Mouse (Mus musculus) hindbrain, embryonic 16.5 days (tissue): Measurements from ENCODE around the gene Wbp1. TPM values are rescaled to one million over a fixed set of nuclear protein-coding genes. Genes with fewer than 3 reads are reported as not detected.

Experiments used
- ATAC-seq: fragments of 200-750 bp; cut with Nextera tagmentation; 2 replicates; pipeline ENCODE4 v1.8.0; 2017; ENCODE audit warnings: moderate TSS enrichment, moderate library complexity
- H3K27ac ChIP-seq: fragments of 300-500 bp; sonication (generic); 2 replicates; pipeline ENCODE4 v1.5.1; 2014; ENCODE audit warnings: low read depth, mild to moderate bottlenecking, control low read depth, low read length, moderate library complexity
- H3K27me3 ChIP-seq: fragments of 300-500 bp; sonication (generic); replicated peaks from 2 replicates; pipeline ENCODE4 v1.6.1; 2014; ENCODE audit warnings: low read length; ENCODE audit not compliant: control insufficient read depth, insufficient read depth
- H3K36me3 ChIP-seq: fragments of 300-500 bp; sonication (generic); 2 replicates; pipeline ENCODE4 v1.6.1; 2014; ENCODE audit warnings: mild to moderate bottlenecking, low read length, moderate library complexity, mixed read lengths; ENCODE audit not compliant: control insufficient read depth, insufficient read depth
- H3K4me1 ChIP-seq: fragments of 300-500 bp; sonication (generic); 2 replicates; pipeline ENCODE4 v1.6.1; 2014; ENCODE audit warnings: low read depth, low read length; ENCODE audit not compliant: control insufficient read depth, insufficient read depth
- H3K4me2 ChIP-seq: fragments of 300-500 bp; sonication (generic); 2 replicates; pipeline ENCODE4 v1.6.1; 2014; ENCODE audit warnings: mild to moderate bottlenecking, low read length, control low read depth, moderate library complexity
- H3K4me3 ChIP-seq: fragments of 300-500 bp; sonication (generic); 2 replicates; pipeline ENCODE4 v1.5.1; 2014; ENCODE audit warnings: mild to moderate bottlenecking, low read length, control low read depth, moderate library complexity
- H3K9ac ChIP-seq: fragments of 300-500 bp; sonication (generic); 2 replicates; pipeline ENCODE4 v1.6.1; 2014; ENCODE audit warnings: low read depth, mild to moderate bottlenecking, control low read depth, low read length, moderate library complexity
- H3K9me3 ChIP-seq: fragments of 300-500 bp; sonication (generic); 2 replicates; pipeline ENCODE4 v1.6.1; 2014; ENCODE audit warnings: mild to moderate bottlenecking, low read length, moderate library complexity; ENCODE audit not compliant: control insufficient read depth
- WGBS: fragments of 180-500 bp; shearing (Covaris S2); extraction: QIAGEN DNeasy Blood & Tissue Kit; methylation state at CpG from one replicate; pipeline ENCODE4 v1.1.7; 2014; 5-methylcytosine and 5-hydroxymethylcytosine counted together
- polyA plus RNA-seq: library from polyadenylated mRNA; unstranded; fragments of >200 nt; fragmentation: Nextera tagmentation; extraction: Ambion mirVana; gene quantifications from 2 replicates; pipeline ENCODE4 v1.2.1, GENCODE M21; 2015

Wbp1 gene
- polyA plus RNA-seq, 1 experiment from 2014 or later, result 146 TPM

GRCm38 (mm10) chr6:83115682-83116372, 5.5 kb downstream of the Wbp1 start:
- Histone ChIP-seq H3K4me2 (peak overlapping the region; percentile 79), H3K9me3 (no peaks in the 10 kb centered on the region), H3K4me1 (peaks cover 34% of the 10 kb centered on the region), H3K27me3 (no peaks in the 10 kb centered on the region), H3K27ac (peak overlapping the region; percentile 87), H3K36me3 (peaks cover 12% of the 10 kb centered on the region; the same call in 1 of the 2 replicates), H3K4me3 (peak overlapping the region; percentile 95), H3K9ac (peak overlapping the region; percentile 98)
- WGBS, result under 1% methylated on average over 33 of the region's 48 CpGs
- peak; percentile 70 for ATAC-seq

- 2% methylated on average over 29 of the region's 58 CpGs for WGBS
- Histone ChIP-seq H3K4me1 (peaks cover 33% of the 10 kb centered on the region), H3K4me2 (peak within 1 kb of the TSS; percentile 79)
These were observed 6.2 kb downstream of the Wbp1 start, which contains the start of gene Mogs for GRCm38 (mm10) chr6:83115011-83115671. TSS of gene Mogs (plus strand) at chr6:83115496.

GRCm38 (mm10) chr6:83111510-83112136, 9.7 kb downstream of the Wbp1 start:
- 93% methylated on average over 4 of the region's 4 CpGs for WGBS
- no peak overlapping the region for H3K4me3 ChIP-seq
- ATAC-seq, result no peak
- no peak overlapping the region for H3K9ac ChIP-seq
- H3K27me3 ChIP-seq, result no peaks in the 10 kb centered on the region
- H3K4me2 ChIP-seq, result no peak overlapping the region
- H3K27ac ChIP-seq, result no peak overlapping the region
- H3K36me3 ChIP-seq, result no peaks in the 10 kb centered on the region
- H3K4me1 ChIP-seq, result peaks cover 39% of the 10 kb centered on the region
- H3K9me3 ChIP-seq, result no peaks in the 10 kb centered on the region

More at GRCm38 (mm10) chr6:83115011-83115671, 6.2 kb downstream of the Wbp1 start, which contains the start of gene Mogs:
- Histone ChIP-seq H3K36me3 (peaks cover 12% of the 10 kb centered on the region; the same call in 1 of the 2 replicates), H3K27ac (peak within 1 kb of the TSS; percentile 87), H3K9me3 (no peaks in the 10 kb centered on the region), H3K27me3 (no peaks in the 10 kb centered on the region), H3K4me3 (peak within 1 kb of the TSS; percentile 95), H3K9ac (peak within 1 kb of the TSS; percentile 98)
- peak; percentile 90 for ATAC-seq

GRCm38 (mm10) chr6:83108762-83109668, 12.3 kb downstream of the Wbp1 start, which contains the start of gene Mrpl53:
TSS of gene Mrpl53 (plus strand) at chr6:83109040.
- H3K36me3 ChIP-seq, result no peaks in the 10 kb centered on the region
- no peaks in the 10 kb centered on the region for H3K9me3 ChIP-seq
- H3K27me3 ChIP-seq, result no peaks in the 10 kb centered on the region
- peak within 1 kb of the TSS; percentile 95 for H3K9ac ChIP-seq
- peaks cover 23% of the 10 kb centered on the region for H3K4me1 ChIP-seq
- peak within 1 kb of the TSS; percentile 94 for H3K4me2 ChIP-seq
- peak within 1 kb of the TSS; percentile 66 for H3K4me3 ChIP-seq
- peak; percentile 93 for ATAC-seq
- peak within 1 kb of the TSS; percentile 80 for H3K27ac ChIP-seq
- under 1% methylated on average over 75 of the region's 76 CpGs for WGBS

GRCm38 (mm10) chr6:83107566-83108400, 13.6 kb downstream of the Wbp1 start:
- no peak overlapping the region; the same call in 1 of the 2 replicates for H3K4me3 ChIP-seq

GRCm38 (mm10) chr6:83104158-83104557, 17.2 kb downstream of the Wbp1 start:
- Histone ChIP-seq H3K4me1 (peaks cover 24% of the 10 kb centered on the region), H3K36me3 (no peaks in the 10 kb centered on the region), H3K27ac (no peak overlapping the region), H3K9me3 (no peaks in the 10 kb centered on the region), H3K4me3 (no peak overlapping the region), H3K9ac (no peak overlapping the region), H3K4me2 (no peak overlapping the region), H3K27me3 (no peaks in the 10 kb centered on the region)
- ATAC-seq, result no peak
- 60% methylated on average over 4 of the region's 4 CpGs for WGBS

More at GRCm38 (mm10) chr6:83107566-83108400, 13.6 kb downstream of the Wbp1 start:
- 0 out of 2 replicates have a peak, but pooled peaks have one; percentile 1 for ATAC-seq
- peak overlapping the region; percentile 94 for H3K4me2 ChIP-seq
- peak overlapping the region; percentile 95; the same call in 1 of the 2 replicates for H3K9ac ChIP-seq
- H3K27ac ChIP-seq, result no peak overlapping the region; the same call in 1 of the 2 replicates
- WGBS, result 38% methylated on average over 13 of the region's 13 CpGs
- H3K9me3 ChIP-seq, result no peaks in the 10 kb centered on the region
- H3K4me1 ChIP-seq, result peaks cover 31% of the 10 kb centered on the region
- no peaks in the 10 kb centered on the region for H3K36me3 ChIP-seq
- H3K27me3 ChIP-seq, result no peaks in the 10 kb centered on the region

GRCm38 (mm10) chr6:83103130-83103650, 18.2 kb downstream of the Wbp1 start:
- peak overlapping the region; percentile 78 for H3K9ac ChIP-seq
- ATAC-seq, result no peak; the same call in 1 of the 2 replicates
- WGBS, result 54% methylated on average over 11 of the region's 11 CpGs
- H3K4me2 ChIP-seq, result peak overlapping the region; percentile 69
- no peaks in the 10 kb centered on the region for H3K36me3 ChIP-seq
- H3K27me3 ChIP-seq, result no peaks in the 10 kb centered on the region
- no peaks in the 10 kb centered on the region for H3K9me3 ChIP-seq
- no peak overlapping the region; the same call in 1 of the 2 replicates for H3K27ac ChIP-seq
- H3K4me1 ChIP-seq, result peaks cover 19% of the 10 kb centered on the region
- peak overlapping the region; percentile 70 for H3K4me3 ChIP-seq
